10 mouse cellular contexts compared by ENCODE assay signal in genomic region chr9:50957956-50958489, GRCm38 (mm10). TPM values are rescaled to one million over a fixed set of nuclear protein-coding genes. Genes with fewer than 3 reads are reported as not detected.
DNase-seq lines count a peak whose midpoint lies in the region; ATAC-seq and TF ChIP-seq lines count a peak whose summit lies in the region.
"Had no signal": no experiment of that assay in that cellular context is flagged by ENCODE, and none has a peak within 500 bp of the region (broad histone marks: within the 10 kb centered on the region; RNA-seq: fewer than 3 reads in every experiment).

No protein-coding gene starts in this region.

- H3K4me2 ChIP-seq in kidney, postnatal 0 days (ENCODE audit: low read length) = no peak overlapping the region
- H3K4me2 ChIP-seq in kidney, embryonic 14.5 days (replicated peaks; ENCODE audit: low read depth, low read length) = no peak overlapping the region
- H3K4me2 ChIP-seq in myocyte (ENCODE audit: low read depth) = no peak overlapping the region
- H3K4me2 ChIP-seq: lung, embryonic 15.5 days had no signal

- H3K27me3 ChIP-seq in kidney, postnatal 0 days (ENCODE audit: insufficient read depth, low read length) = no peaks in the 10 kb centered on the region
- H3K27me3 ChIP-seq in kidney, embryonic 14.5 days (ENCODE audit: control insufficient read depth, insufficient read depth, low read length) = no peaks in the 10 kb centered on the region
- no peaks in the 10 kb centered on the region for H3K27me3 ChIP-seq in myocyte (ENCODE audit: control insufficient read depth, insufficient read depth, insufficient read length)
- H3K27me3 ChIP-seq: lung, embryonic 15.5 days had no signal

- no peak for ATAC-seq in kidney, postnatal 0 days (replicated peaks; ENCODE audit: low FRiP score, low read depth)
- ATAC-seq in kidney, embryonic 14.5 days (ENCODE audit: low FRiP score, low TSS enrichment) = no peak
- no peak for ATAC-seq in megakaryocyte, adult 5-6 weeks (ENCODE audit: poor library complexity, severe bottlenecking)

- DNase-seq in kidney, postnatal 0 days (ENCODE audit: low spot score) = peak; percentile 44
- peak; percentile 88 for DNase-seq in NIH3T3 (ENCODE audit: low read depth)
- peak; percentile 68 for DNase-seq in embryo, embryonic 10.5 days (ENCODE audit: low spot score)
- no peak for DNase-seq in right cerebral cortex, adult 18-20 months
- DNase-seq: cerebellum, adult 9-11 months; kidney, postnatal 14 days had no signal

- no peak for TF ChIP-seq POLR2A in myocyte (IDR thresholded peaks at IDR 0.05; ENCODE audit: insufficient read length, low read depth)

- no peaks in the 10 kb centered on the region for H3K79me2 ChIP-seq in myocyte (ENCODE audit: control insufficient read depth, insufficient read depth)

- no peak overlapping the region for H3K27ac ChIP-seq in kidney, postnatal 0 days
- H3K27ac ChIP-seq in kidney, embryonic 14.5 days (ENCODE audit: low read depth, low read length) = no peak overlapping the region
- H3K27ac ChIP-seq: lung, embryonic 15.5 days had no signal

- WGBS in kidney, postnatal 0 days = 50% methylated on average over 6 of the region's 6 CpGs
- 50% methylated on average over 6 of the region's 6 CpGs for WGBS in kidney, embryonic 14.5 days

- H3K4me3 ChIP-seq in kidney, postnatal 0 days (replicated peaks; ENCODE audit: low read depth, low read length) = no peak overlapping the region
- no peak overlapping the region for H3K4me3 ChIP-seq in kidney, embryonic 14.5 days (ENCODE audit: low read length)
- no peak overlapping the region for H3K4me3 ChIP-seq in myocyte
- H3K4me3 ChIP-seq: lung, embryonic 15.5 days had no signal

- H3K4me1 ChIP-seq in kidney, postnatal 0 days (replicated peaks; ENCODE audit: insufficient read depth, low read length) = no peaks in the 10 kb centered on the region
- no peaks in the 10 kb centered on the region for H3K4me1 ChIP-seq in kidney, embryonic 14.5 days (ENCODE audit: control insufficient read depth, insufficient read depth, low read length)
- H3K4me1 ChIP-seq: lung, embryonic 15.5 days had no signal

- H3K36me3 ChIP-seq in kidney, postnatal 0 days (ENCODE audit: insufficient read depth, low read length) = no peaks in the 10 kb centered on the region
- no peaks in the 10 kb centered on the region for H3K36me3 ChIP-seq in kidney, embryonic 14.5 days (ENCODE audit: control insufficient read depth, insufficient read depth, low read length)
- H3K36me3 ChIP-seq in myocyte (ENCODE audit: control insufficient read depth, insufficient read depth) = no peaks in the 10 kb centered on the region
- H3K36me3 ChIP-seq: lung, embryonic 15.5 days had no signal

- no peak for TF ChIP-seq CTCF in kidney, postnatal 0 days (IDR thresholded peaks at IDR 0.05; ENCODE audit: low read depth)

- no peak overlapping the region for H3ac ChIP-seq in myocyte (ENCODE audit: control insufficient read depth, insufficient read length)

- no peaks in the 10 kb centered on the region for H3K9me3 ChIP-seq in kidney, postnatal 0 days (replicated peaks; ENCODE audit: low read length)
- peaks cover 3% of the 10 kb centered on the region; the same call in 1 of the 2 replicates for H3K9me3 ChIP-seq in kidney, embryonic 14.5 days (ENCODE audit: control insufficient read depth, low read length)
- H3K9me3 ChIP-seq: lung, embryonic 15.5 days had no signal

- H3K9ac ChIP-seq in kidney, postnatal 0 days (ENCODE audit: low read depth, low read length) = no peak overlapping the region
- no peak overlapping the region for H3K9ac ChIP-seq in kidney, embryonic 14.5 days (ENCODE audit: low read depth, low read length)
- H3K9ac ChIP-seq: lung, embryonic 15.5 days had no signal

TF ChIP-seq in myocyte, 11 proteins besides CTCF, POLR2A, EP300 and RAD21:
- TF ChIP-seq CEBPB (IDR thresholded peaks at IDR 0.05; ENCODE audit: insufficient read depth, poor library complexity, severe bottlenecking) (peak; percentile 66), REST (IDR thresholded peaks at IDR 0.05; ENCODE audit: insufficient read depth, insufficient read length) (peak; percentile 31), TCF12 (IDR thresholded peaks at IDR 0.05; ENCODE audit: insufficient read depth, poor library complexity, severe bottlenecking) (no peak), MAX (IDR thresholded peaks at IDR 0.05; ENCODE audit: low read depth) (peak; percentile 27), MYOD1 (IDR thresholded peaks at IDR 0.05; ENCODE audit: control insufficient read depth in 1 of 3, insufficient read length in 2 of 3, low read depth in 2 of 3) (no peak), SRF (IDR thresholded peaks at IDR 0.05; ENCODE audit: control insufficient read depth, insufficient read length, low read depth) (no peak)

RNA-seq across cellular contexts. Expression of gene Sik2, which starts 50.9 kb away (rescaled TPM):
- polyA plus RNA-seq in kidney, postnatal 0 days (2015; fragmentation: Nextera tagmentation; extraction: Ambion mirVana) = 11.8 and 12.5 TPM in 2 replicates
- 11.4 and 17.9 TPM in 2 replicates for polyA plus RNA-seq in kidney, embryonic 14.5 days (2014; fragmentation: Nextera tagmentation; extraction: Ambion mirVana)
- polyA plus RNA-seq in myocyte (2012; fragmentation: generic; extraction: Trizol) = 10.5 TPM
- 26.8 and 30.9 TPM in 2 replicates for total RNA-seq in megakaryocyte, adult 5-6 weeks (2015)
- total RNA-seq in megakaryocyte, adult 5-6 weeks (2017) = 15.6 and 20.2 TPM in 2 replicates
